In the genomic region with DNA sequence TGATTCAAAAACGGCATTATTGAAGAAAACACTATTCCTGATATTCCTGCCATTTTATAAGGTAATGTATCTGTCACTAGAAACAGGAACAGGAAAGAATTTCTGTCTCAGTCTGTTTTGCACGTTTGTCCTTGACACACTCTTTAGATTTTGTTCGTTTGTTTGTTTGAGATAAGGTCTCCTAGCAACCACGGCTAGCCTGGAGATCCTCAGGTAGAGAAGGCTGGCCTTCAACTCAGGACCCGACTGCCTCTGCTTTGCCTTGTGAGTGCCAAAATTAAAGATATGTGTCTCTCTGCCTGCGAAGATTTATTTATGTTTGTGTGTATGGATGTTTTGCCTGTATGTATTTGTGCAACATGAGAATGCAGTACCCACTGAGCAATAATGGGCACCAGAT, we compare ENCODE assay signal across 1 mouse cellular context.
A peak's percentile ranks its signal among the peaks of the same experiment; 100 is the strongest.
TF ChIP-seq lines count a peak whose summit lies in the region.

No protein-coding gene starts in this region.

TF ChIP-seq in MEL, 35 proteins besides CTCF, POLR2A, EP300 and RAD21 (continued from another document):
- TF ChIP-seq TCF12 (IDR thresholded peaks at IDR 0.05; ENCODE audit: low read depth, low read length) (no peak), MXI1 (IDR thresholded peaks at IDR 0.05; ENCODE audit: low read depth, low read length) (peak; percentile 82), MEF2A (IDR thresholded peaks at IDR 0.05; ENCODE audit: extremely low read depth, insufficient replicate concordance, low read depth, low read length, poor library complexity, severe bottlenecking) (no peak), CHD2 (IDR thresholded peaks at IDR 0.05; ENCODE audit: low read length) (no peak), ZKSCAN1 (IDR thresholded peaks at IDR 0.05; ENCODE audit: low read depth, low read length) (no peak), BHLHE40 (IDR thresholded peaks at IDR 0.05; ENCODE audit: borderline replicate concordance, low read depth, low read length) (peak; percentile 62; the same call in 1 of the 2 replicates), JUND (IDR thresholded peaks at IDR 0.05; ENCODE audit: low read depth, low read length) (no peak), NRF1 (IDR thresholded peaks at IDR 0.05; ENCODE audit: insufficient read depth, low read depth, low read length, poor library complexity, severe bottlenecking) (no peak), USF1 (IDR thresholded peaks at IDR 0.05; ENCODE audit: low read depth, low read length) (no peak), ZC3H11A (IDR thresholded peaks at IDR 0.05; ENCODE audit: low read depth, low read length) (no peak), MYC (IDR thresholded peaks at IDR 0.05; ENCODE audit: low read depth, low read length) (peak; percentile 28; the same call in 1 of the 2 replicates), RCOR1 (IDR thresholded peaks at IDR 0.05; ENCODE audit: low read depth, low read length) (no peak; the same call in 1 of the 2 replicates), E2F4 (IDR thresholded peaks at IDR 0.05; ENCODE audit: borderline replicate concordance, low read depth, low read length) (no peak), ZMIZ1 (IDR thresholded peaks at IDR 0.05; ENCODE audit: low read depth, low read length) (no peak), ELF1 (IDR thresholded peaks at IDR 0.05; ENCODE audit: low read depth, low read length) (no peak), POLR2AphosphoS5 (IDR thresholded peaks at IDR 0.05; ENCODE audit: borderline replicate concordance, low read depth, low read length) (no peak), ZNF384 (IDR thresholded peaks at IDR 0.05; ENCODE audit: low read depth, low read length) (no peak), GATA1 (IDR thresholded peaks at IDR 0.05; ENCODE audit: low read depth, low read length) (peak; percentile 85), KAT2A (conservative IDR thresholded peaks at IDR 0.05; ENCODE audit: low read depth, low read length) (no peak), UBTF (IDR thresholded peaks at IDR 0.05; ENCODE audit: borderline replicate concordance, insufficient read depth, low read depth, low read length) (no peak), SIN3A (IDR thresholded peaks at IDR 0.05; ENCODE audit: low read length) (peak; percentile 56), TBP (IDR thresholded peaks at IDR 0.05; ENCODE audit: low read depth, low read length) (no peak)
